Mouse (Mus musculus) kidney, embryonic 14.5 days (tissue): ENCODE measurements around the gene Enkd1. TPM values are rescaled to one million over a fixed set of nuclear protein-coding genes. Genes with fewer than 3 reads are reported as not detected.
A peak's percentile ranks its signal among the peaks of the same experiment; 100 is the strongest.

Experiments used
- ATAC-seq: fragments of 200-750 bp; cut with Nextera tagmentation; 2 replicates; pipeline ENCODE4 v1.8.0; 2017; ENCODE audit warnings: moderate number of reproducible peaks, mild to moderate bottlenecking, moderate TSS enrichment, moderate library complexity; ENCODE audit not compliant: low FRiP score, low TSS enrichment
- H3K27ac ChIP-seq: fragments of 300-500 bp; sonication (generic); 2 replicates; pipeline ENCODE4 v1.5.1; 2014; ENCODE audit warnings: low read depth, mild to moderate bottlenecking, low read length, moderate library complexity, mixed read lengths
- H3K27me3 ChIP-seq: fragments of 300-500 bp; sonication (generic); 2 replicates; pipeline ENCODE4 v1.6.1; 2014; ENCODE audit warnings: mild to moderate bottlenecking, low read length; ENCODE audit not compliant: control insufficient read depth, insufficient read depth
- H3K36me3 ChIP-seq: fragments of 300-500 bp; sonication (generic); 2 replicates; pipeline ENCODE4 v1.6.1; 2014; ENCODE audit warnings: low read length, mixed read lengths; ENCODE audit not compliant: control insufficient read depth, insufficient read depth
- H3K4me1 ChIP-seq: fragments of 300-500 bp; sonication (generic); 2 replicates; pipeline ENCODE4 v1.6.1; 2014; ENCODE audit warnings: low read length, mixed read lengths; ENCODE audit not compliant: control insufficient read depth, insufficient read depth
- H3K4me2 ChIP-seq: fragments of 300-500 bp; sonication (generic); replicated peaks from 2 replicates; pipeline ENCODE4 v1.6.1; 2014; ENCODE audit warnings: low read depth, mild to moderate bottlenecking, low read length
- H3K4me3 ChIP-seq: fragments of 300-500 bp; sonication (generic); 2 replicates; pipeline ENCODE4 v1.5.1; 2014; ENCODE audit warnings: mild to moderate bottlenecking, low read length
- H3K9ac ChIP-seq: fragments of 300-500 bp; sonication (generic); 2 replicates; pipeline ENCODE4 v1.6.1; 2014; ENCODE audit warnings: low read depth, mild to moderate bottlenecking, low read length, moderate library complexity
- H3K9me3 ChIP-seq: fragments of 300-500 bp; sonication (generic); 2 replicates; pipeline ENCODE4 v1.6.1; 2016; ENCODE audit warnings: low read length; ENCODE audit not compliant: control insufficient read depth
- WGBS: fragments of 180-500 bp; shearing (Covaris S2); extraction: QIAGEN DNeasy Blood & Tissue Kit; methylation state at CpG from one replicate; pipeline ENCODE4 v1.1.7; 2014; 5-methylcytosine and 5-hydroxymethylcytosine counted together
- polyA plus RNA-seq: library from polyadenylated mRNA; unstranded; fragments of >200 nt; fragmentation: Nextera tagmentation; extraction: Ambion mirVana; gene quantifications from 2 replicates; pipeline ENCODE4 v1.2.1, GENCODE M21; 2014

Enkd1 gene
- polyA plus RNA-seq, 1 experiment from 2014 or later: 33.0 TPM

DNA sequence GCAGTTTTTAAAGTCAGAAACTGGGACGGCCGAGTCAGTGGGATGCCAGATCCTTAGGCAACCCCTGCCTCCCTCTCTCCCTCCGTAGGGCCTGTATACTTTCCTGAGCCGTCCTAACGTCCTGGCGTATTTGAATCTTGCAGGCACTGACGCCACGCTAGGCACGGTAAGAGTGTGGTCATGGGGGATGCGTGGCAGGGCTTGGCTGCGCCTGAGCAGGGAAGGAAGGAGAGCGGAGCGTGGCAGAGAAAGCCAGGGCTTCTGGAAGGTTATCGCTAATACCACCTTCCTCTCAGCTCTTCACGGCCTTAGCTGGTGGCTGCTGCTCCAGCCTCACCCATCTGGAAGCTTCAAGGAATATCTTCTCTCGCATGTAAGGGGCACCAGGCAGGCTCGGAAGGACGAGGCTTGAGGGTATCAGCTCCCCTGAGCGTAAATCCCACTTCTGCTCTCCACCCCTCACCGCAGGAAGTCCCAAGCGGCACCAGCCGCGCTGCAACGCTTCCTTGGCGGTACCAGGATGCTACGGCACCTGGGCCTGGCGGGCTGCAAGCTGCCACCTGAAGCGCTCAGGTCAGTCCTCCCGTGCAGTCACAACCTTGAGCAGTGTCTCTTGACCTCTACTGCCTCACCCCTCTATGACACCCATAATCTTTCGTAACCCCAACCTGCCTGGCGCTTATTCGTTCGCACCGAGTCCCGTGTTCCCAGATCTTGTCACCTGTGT, 18.6 kb downstream of the Enkd1 start:
- H3K9me3 ChIP-seq: peaks cover 4% of the 10 kb centered on the region; the same call in 1 of the 2 replicates
- WGBS: 70% methylated on average over 35 of the region's 35 CpGs
- ATAC-seq: no peak
- no peak overlapping the region for H3K4me2 ChIP-seq
- no peak overlapping the region for H3K9ac ChIP-seq
- H3K4me1 ChIP-seq: peaks cover 15% of the 10 kb centered on the region
- H3K4me3 ChIP-seq: no peak overlapping the region
- no peaks in the 10 kb centered on the region for H3K27me3 ChIP-seq
- no peak overlapping the region for H3K27ac ChIP-seq
- peaks cover under 1% of the 10 kb centered on the region; the same call in 1 of the 2 replicates for H3K36me3 ChIP-seq

DNA sequence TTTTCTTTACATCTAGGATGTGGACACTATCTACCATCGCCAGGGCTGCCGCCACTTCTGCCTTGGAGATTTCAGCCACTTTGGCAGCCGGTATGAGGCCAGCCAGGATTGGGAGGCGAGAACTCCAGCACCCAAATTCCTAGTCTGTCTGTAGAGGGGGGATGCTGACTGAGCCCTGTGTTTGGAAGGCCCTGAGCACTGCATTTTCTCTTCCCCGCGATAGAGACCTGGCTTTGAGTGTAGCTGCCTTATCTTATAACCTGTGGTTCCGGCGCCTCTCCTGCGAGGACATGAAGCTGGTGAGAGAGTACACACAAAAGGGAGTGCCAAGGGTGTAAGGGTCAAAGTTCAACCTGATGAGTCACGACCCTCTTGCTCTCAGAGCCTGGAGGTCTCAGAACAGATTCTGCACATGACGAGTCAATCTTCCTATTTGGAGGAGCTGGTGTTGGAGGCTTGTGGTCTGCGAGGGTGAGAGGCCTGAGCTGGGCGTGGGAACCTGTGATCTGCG, 19.7 kb downstream of the Enkd1 start:
- 74% methylated on average over 14 of the region's 14 CpGs for WGBS
- Histone ChIP-seq H3K4me3 (no peak overlapping the region), H3K27me3 (no peaks in the 10 kb centered on the region), H3K36me3 (peaks cover 11% of the 10 kb centered on the region; the same call in 1 of the 2 replicates), H3K9me3 (peaks cover 4% of the 10 kb centered on the region; the same call in 1 of the 2 replicates), H3K9ac (no peak overlapping the region), H3K4me1 (0 out of 2 replicates have a peak, but pooled peaks cover 7% of the 10 kb centered on the region), H3K4me2 (no peak overlapping the region), H3K27ac (no peak overlapping the region)
- ATAC-seq: no peak

DNA sequence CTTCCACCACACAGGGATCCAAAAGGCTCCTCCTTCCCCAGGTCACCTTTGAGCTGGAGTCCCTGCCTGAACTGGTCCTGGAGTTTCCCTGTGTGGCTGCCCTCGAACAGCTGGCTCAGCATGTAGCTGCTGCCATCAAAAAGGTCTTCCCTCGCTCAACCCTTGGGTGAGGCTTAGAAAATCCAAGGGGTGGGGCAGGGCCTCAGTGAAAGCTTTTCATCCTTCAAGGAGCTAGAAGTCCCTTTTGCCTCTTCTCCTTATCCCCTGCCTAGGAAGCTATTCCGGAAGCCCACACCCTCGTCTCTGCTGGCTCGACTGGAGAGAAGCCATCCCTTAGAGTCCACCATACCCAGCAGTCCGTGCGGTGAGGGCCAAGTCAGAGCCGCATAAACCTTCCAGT, 20.5 kb downstream of the Enkd1 start:
- Histone ChIP-seq H3K4me2 (no peak overlapping the region), H3K9me3 (no peaks in the 10 kb centered on the region), H3K9ac (no peak overlapping the region), H3K27me3 (no peaks in the 10 kb centered on the region), H3K4me1 (0 out of 2 replicates have a peak, but pooled peaks cover 7% of the 10 kb centered on the region), H3K27ac (no peak overlapping the region), H3K4me3 (no peak overlapping the region), H3K36me3 (peaks cover 19% of the 10 kb centered on the region; the same call in 1 of the 2 replicates)
- ATAC-seq: no peak
- WGBS: 67% methylated on average over 8 of the region's 8 CpGs

DNA sequence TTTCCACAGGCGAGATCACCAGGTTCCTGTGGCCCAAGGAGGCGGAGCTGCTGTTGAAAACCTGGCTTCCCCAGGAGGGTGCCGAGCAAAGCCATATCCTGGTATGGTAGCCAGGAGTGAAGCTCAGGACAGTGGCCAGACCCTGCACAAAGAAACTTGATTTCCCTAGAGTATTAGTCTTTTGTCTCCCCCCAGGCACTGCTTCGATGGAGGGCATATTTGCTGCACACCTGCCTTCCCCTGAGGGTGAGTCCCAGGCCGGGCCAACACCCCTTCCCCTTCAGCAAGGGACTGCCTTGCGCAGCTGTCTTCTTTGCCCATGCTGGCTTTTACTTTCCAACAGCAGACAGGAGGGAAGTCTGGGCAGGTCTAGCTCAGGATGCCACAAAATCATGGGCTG, 21.5 kb downstream of the Enkd1 start:
- Histone ChIP-seq H3K36me3 (peaks cover 28% of the 10 kb centered on the region), H3K27me3 (no peaks in the 10 kb centered on the region), H3K4me2 (no peak overlapping the region), H3K4me1 (0 out of 2 replicates have a peak, but pooled peaks cover 7% of the 10 kb centered on the region), H3K9ac (0 out of 2 replicates have a peak overlapping the region, but pooled peaks have one; percentile 47), H3K9me3 (no peaks in the 10 kb centered on the region), H3K27ac (0 out of 2 replicates have a peak overlapping the region, but pooled peaks have one; percentile 8), H3K4me3 (no peak overlapping the region)
- no peak for ATAC-seq
- 61% methylated on average over 6 of the region's 6 CpGs for WGBS

DNA sequence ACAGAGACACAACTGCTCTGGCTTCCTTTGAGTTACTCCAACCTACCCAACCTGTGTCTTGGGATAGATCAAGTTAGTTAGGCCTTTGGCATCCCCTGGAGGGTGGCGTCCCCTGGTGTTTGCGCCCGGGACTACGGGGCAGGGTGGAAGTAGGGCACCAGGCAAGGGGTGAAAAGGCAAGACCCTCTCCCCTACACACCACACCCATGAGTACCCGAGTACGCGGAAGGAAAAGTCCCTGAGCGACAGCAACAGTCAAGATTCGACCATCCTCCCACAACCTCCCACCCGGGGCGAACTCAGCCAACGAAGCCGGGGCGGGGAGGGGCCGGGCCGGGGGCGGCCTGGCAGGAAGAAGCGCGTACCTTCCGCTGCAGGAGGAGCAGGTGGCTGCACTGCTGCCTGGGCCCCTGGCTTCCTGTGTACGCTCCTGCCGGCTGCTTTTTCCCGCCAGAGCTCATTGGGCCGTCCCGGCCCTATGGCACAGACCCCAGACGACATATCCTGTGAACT, 22.2 kb downstream of the Enkd1 start, which contains the start of gene Carmil2:
Gene Carmil2, plus strand, starts transcription at position 479 of the 513 bp plus-strand sequence.
- 0 out of 2 replicates have a peak, but pooled peaks cover 7% of the 10 kb centered on the region for H3K4me1 ChIP-seq
- WGBS: 5% methylated on average over 26 of the region's 26 CpGs
- peak within 1 kb of the TSS; percentile 42 for H3K4me2 ChIP-seq
- 0 out of 2 replicates have a peak within 1 kb of the TSS, but pooled peaks have one; percentile 8 for H3K27ac ChIP-seq
- no peaks in the 10 kb centered on the region for H3K27me3 ChIP-seq
- ATAC-seq: peak; percentile 58
- H3K4me3 ChIP-seq: peak within 1 kb of the TSS; percentile 18
- H3K9ac ChIP-seq: peak within 1 kb of the TSS; percentile 47
- peaks cover 35% of the 10 kb centered on the region for H3K36me3 ChIP-seq
- H3K9me3 ChIP-seq: no peaks in the 10 kb centered on the region

DNA sequence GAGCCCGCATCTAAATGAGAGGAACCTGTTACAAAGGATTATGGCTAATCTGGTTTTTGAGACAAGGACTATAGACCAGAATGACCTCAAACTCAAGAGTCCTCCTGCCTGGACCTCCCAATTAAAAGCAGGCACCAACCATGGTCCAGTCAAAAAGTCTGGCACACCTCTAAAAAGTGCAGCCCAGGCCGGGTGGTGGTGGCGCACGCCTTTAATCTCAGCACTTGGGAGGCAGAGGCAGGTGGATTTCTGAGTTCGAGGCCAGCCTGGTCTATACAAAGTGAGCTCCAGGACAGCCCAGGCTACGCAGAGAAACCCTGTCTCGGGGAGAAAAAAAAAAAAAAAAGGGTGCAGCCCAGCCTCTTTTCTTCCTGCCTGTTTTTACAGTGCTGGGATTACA, 22.7 kb downstream of the Enkd1 start:
- no peak overlapping the region for H3K27ac ChIP-seq
- 81% methylated on average over 7 of the region's 7 CpGs for WGBS
- H3K9me3 ChIP-seq: no peaks in the 10 kb centered on the region
- no peak overlapping the region for H3K9ac ChIP-seq
- H3K36me3 ChIP-seq: peaks cover 40% of the 10 kb centered on the region
- ATAC-seq: no peak
- H3K4me1 ChIP-seq: 0 out of 2 replicates have a peak, but pooled peaks cover 7% of the 10 kb centered on the region
- H3K4me2 ChIP-seq: peak overlapping the region; percentile 42
- no peak overlapping the region for H3K4me3 ChIP-seq
- H3K27me3 ChIP-seq: no peaks in the 10 kb centered on the region

DNA sequence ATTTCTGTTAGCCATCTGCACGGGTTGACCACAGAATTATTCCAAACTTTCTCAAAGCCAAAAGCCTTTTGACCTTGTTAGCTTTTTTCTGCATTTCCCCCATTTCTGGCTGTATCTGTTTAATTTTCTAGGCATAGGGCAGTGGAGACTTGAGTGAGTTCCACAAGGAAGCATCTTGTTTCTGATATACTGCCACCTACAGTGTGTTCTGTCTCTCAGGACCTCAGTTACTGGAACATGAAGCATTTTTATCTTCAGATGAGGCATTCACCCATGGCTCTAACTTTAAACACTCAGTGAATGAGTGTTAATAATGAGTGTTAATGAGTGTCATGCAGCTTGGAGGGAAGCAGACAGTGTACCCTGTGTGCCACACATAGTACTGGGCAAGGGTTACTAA, 30.1 kb downstream of the Enkd1 start:
- Histone ChIP-seq H3K9me3 (no peaks in the 10 kb centered on the region), H3K27ac (no peak overlapping the region), H3K4me3 (no peak overlapping the region), H3K4me1 (no peaks in the 10 kb centered on the region), H3K4me2 (no peak overlapping the region), H3K27me3 (no peaks in the 10 kb centered on the region), H3K36me3 (peaks cover 95% of the 10 kb centered on the region), H3K9ac (no peak overlapping the region)
- WGBS: 71% methylated on average over 1 of the region's 1 CpGs
- ATAC-seq: no peak

DNA sequence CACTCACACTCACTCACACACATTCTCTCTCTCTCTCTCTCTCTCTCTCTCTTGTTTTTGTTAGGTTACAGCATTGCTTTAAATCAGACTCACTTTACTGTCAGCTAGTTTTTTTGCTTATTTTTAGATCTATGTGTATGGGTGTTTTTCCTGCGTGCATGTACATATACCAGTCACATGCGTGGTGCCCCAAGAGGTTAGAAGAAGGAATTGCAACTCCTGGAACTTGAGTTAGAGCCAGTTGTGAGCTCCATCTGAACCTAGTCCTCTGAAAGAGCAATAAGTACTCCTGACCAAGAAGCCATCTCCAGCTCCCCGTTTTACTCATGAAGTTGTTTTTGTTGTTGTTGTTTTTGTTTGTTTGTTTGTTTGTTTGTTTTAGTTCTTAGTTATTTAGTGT, 46.8 kb downstream of the Enkd1 start:
- H3K36me3 ChIP-seq: peaks cover 25% of the 10 kb centered on the region

DNA sequence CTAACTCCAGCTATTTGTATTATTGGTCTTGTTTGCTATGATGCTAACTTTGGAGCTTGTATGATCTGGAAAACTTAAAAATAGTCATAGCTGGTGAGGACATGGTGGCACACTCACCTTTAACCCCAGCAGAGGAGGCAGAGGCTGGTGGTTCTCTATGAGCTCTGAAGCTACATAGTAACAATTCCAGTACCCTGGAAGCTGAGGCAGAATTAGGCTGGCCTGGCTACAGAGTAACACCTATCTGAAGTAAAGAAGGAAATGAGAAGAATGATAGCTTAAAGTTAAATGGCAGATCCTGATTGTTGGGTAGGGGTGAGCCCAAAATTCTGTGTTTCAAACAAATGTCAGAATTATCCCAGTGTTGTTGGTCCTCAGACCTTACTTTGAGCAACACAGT, 50.4 kb downstream of the Enkd1 start:
- no peak overlapping the region for H3K9ac ChIP-seq
- ATAC-seq: no peak
- peaks cover 24% of the 10 kb centered on the region for H3K36me3 ChIP-seq
- H3K4me2 ChIP-seq: no peak overlapping the region
- no peaks in the 10 kb centered on the region for H3K4me1 ChIP-seq
- H3K9me3 ChIP-seq: no peaks in the 10 kb centered on the region
- H3K4me3 ChIP-seq: no peak overlapping the region
- H3K27ac ChIP-seq: no peak overlapping the region
- H3K27me3 ChIP-seq: no peaks in the 10 kb centered on the region

More for the DNA sequence above, 46.8 kb downstream of the Enkd1 start:
- H3K27me3 ChIP-seq: no peaks in the 10 kb centered on the region
- 75% methylated on average over 3 of the region's 3 CpGs for WGBS
- H3K9me3 ChIP-seq: no peaks in the 10 kb centered on the region
- no peak overlapping the region for H3K27ac ChIP-seq
- no peak for ATAC-seq
- no peak overlapping the region for H3K9ac ChIP-seq
- H3K4me3 ChIP-seq: no peak overlapping the region
- no peaks in the 10 kb centered on the region for H3K4me1 ChIP-seq
- no peak overlapping the region for H3K4me2 ChIP-seq
